Mouse (Mus musculus) embryonic fibroblast, embryonic 13.5 days (primary cell): ENCODE measurements around the gene Cchcr1. TPM values are rescaled to one million over a fixed set of nuclear protein-coding genes. Genes with fewer than 3 reads are reported as not detected.
"Not testable (repeated sequence)": the region's sequence is repeated elsewhere in the genome, so short reads cannot be mapped to it uniquely, and the experiment has no call there.

Experiments
- H3K27ac ChIP-seq: 2 replicates; pipeline ENCODE4 v1.5.1; 2012; ENCODE audit warnings: low read length, control low read depth, inconsistent platforms; ENCODE audit not compliant: insufficient read depth
- H3K4me1 ChIP-seq: 2 replicates; pipeline ENCODE4 v1.6.1; 2011; ENCODE audit warnings: low read length; ENCODE audit not compliant: control insufficient read depth, insufficient read depth
- H3K4me3 ChIP-seq: 2 replicates; pipeline ENCODE4 v1.5.1; 2011; ENCODE audit warnings: mild to moderate bottlenecking, control low read depth, low read length; ENCODE audit not compliant: insufficient read depth
- CTCF ChIP-seq: IDR thresholded peaks from 2 replicates; pipeline ENCODE4 v1.5.1; 2011; ENCODE audit warnings: mild to moderate bottlenecking, control low read depth, low read length, moderate library complexity, borderline replicate concordance; ENCODE audit not compliant: insufficient read depth
- POLR2A ChIP-seq: IDR thresholded peaks from 2 replicates; pipeline ENCODE4 v1.6.1; 2011; ENCODE audit warnings: low read depth, mild to moderate bottlenecking, control low read depth, low read length, moderate library complexity
- polyA plus RNA-seq: library from polyadenylated mRNA; stranded (reverse); fragments of >200 nt; gene quantifications from 2 replicates; pipeline ENCODE4 v1.2.4, GENCODE M21; 2011; ENCODE audit warnings: low read depth; ENCODE audit not compliant: missing spikeins, insufficient read length

Gene Cchcr1
- 18.6 and 22.8 TPM in 2 replicates for polyA plus RNA-seq

DNA sequence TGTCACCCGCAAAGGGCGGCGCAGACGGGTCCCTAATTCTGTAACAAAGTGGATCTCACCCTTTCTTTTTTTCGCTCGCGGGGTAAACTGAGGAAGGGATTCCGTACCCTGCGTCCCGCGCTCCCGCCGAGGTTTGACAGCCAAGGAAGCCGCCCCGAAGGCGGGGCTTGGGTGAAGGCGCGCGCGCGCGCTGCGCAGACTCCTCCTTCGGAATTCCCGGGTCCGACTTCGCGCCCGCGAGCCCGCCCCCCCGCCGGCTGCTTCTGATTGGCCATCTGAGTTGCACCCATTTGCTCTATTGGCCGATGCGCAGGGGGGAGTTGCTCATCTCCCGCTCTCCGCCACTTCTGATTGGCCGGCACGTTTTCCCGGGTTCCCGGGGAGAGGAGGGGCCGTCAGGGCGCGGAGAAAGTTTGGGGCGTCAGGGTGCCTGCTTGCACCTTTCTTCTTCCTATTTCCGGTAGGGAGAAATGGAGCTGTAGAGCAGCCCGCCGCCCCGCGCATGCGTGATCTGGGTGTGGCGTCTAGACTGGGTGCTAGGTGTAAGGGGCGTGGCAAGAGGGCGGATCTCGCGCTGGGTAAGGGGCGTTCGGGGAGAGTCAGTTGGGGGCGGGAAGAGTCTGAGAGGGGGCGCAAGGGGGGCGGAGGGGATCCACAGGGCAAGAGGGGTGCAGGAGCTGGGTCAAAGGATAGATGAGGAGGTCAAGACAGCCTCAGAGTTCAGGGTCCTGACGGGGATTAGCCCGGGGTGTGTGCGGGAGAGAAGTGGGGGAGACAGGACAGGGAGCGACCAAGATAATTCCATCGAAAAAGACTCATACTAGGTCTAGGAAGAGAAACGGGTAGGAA lies at the start of gene Cchcr1, which contains the start of gene Tcf19:
Gene Cchcr1, plus strand, starts transcription at position 449 of the 849 bp plus-strand sequence.
Gene Tcf19, minus strand, starts transcription at position 173 of the 849 bp plus-strand sequence.
- peak within 1 kb of the TSS; percentile 48 for H3K27ac ChIP-seq
- H3K4me3 ChIP-seq = peak within 1 kb of the TSS; percentile 62
- peaks cover 18% of the 10 kb centered on the region for H3K4me1 ChIP-seq
- no peak for TF ChIP-seq CTCF
- TF ChIP-seq POLR2A = peak; percentile 54

DNA sequence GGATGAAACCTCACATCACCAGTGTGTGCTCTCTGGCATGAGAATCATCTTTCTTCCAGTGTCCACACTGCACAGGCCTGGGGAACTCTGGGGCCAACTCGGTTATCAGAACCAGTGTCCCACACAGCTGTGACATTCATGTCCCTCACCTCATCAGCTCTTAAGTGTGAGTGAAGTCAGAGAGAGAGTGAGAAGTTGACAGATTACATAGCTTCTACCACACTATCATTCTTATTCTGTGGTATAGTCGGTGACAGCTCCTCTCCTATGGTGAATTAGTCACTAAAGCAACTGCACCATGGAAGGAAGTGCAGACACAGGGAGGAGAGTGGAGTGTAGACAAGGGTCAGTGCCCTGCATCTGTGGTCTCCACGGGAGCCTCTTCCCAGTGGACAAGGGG lies 48.0 kb upstream of the Cchcr1 start:
- H3K4me1 ChIP-seq, H3K27ac ChIP-seq, H3K4me3 ChIP-seq: not testable (repeated sequence)

DNA sequence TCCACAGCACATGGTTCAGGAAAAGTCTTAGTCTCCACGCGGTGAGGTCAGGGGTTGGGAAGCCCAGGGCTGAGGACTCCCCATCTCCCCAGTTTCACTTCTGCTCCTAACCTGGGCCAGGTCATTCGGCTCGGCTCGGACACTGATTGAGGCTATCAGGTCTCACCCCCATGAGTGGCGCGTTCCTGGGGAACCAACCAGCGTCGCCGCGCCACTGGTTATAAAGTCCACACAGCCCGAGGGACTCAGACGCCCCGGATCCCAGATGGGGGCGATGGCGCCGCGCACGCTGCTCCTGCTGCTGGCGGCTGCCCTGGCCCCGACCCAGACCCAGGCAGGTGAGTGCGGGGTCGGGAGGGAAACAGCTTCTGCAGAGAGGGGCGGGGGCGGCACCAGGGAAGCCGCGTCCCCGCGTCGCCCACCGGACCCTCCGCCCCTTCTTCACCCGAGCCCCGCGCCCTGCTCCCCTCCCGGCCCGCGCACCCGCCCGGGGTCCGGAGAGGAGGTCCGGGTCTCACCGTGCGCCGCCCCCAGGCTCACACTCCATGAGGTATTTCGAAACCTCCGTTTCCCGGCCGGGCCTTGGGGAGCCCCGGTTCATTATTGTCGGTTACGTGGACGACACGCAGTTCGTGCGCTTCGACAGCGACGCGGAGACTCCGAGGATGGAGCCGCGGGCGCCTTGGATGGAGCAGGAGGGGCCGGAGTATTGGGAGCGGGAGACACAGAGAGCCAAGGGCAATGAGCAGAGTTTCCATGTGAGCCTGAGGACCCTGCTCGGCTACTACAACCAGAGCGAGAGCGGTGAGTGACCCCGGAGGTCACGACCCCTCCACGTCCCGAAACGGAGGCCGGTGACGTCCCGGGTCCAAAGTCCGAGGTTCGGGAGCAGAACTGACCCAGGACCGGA lies 46.8 kb upstream of the Cchcr1 start, which contains the start of gene H2-Q10:
Gene H2-Q10, plus strand, starts transcription at position 248 of the 910 bp plus-strand sequence.
- TF ChIP-seq CTCF (no peak), POLR2A (no peak)
- no peak within 1 kb of the TSS for H3K27ac ChIP-seq
- no peaks in the 10 kb centered on the region for H3K4me1 ChIP-seq
- peak within 1 kb of the TSS; percentile 14; the same call in 1 of the 2 replicates for H3K4me3 ChIP-seq

DNA sequence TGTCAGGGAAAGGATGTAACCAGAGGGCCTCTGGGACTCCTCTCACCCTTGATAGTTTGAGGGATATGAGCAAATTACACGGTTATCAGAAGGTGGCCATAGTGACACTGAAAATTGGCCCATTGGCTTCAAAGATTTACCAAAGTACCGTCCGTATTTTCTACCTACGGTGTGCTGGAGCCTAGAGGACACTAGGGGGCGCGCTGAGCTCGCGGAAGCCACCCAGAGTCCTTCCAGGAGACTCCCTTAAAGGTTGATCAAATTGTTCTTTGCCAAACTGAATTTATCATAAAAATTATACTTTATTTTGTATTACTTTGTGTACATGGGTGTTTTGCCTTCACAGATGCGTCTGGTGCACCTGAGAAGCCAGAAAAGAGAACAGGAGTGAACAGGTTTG lies 32.8 kb upstream of the Cchcr1 start:
- TF ChIP-seq POLR2A (no peak), CTCF (peak; percentile 77)
- Histone ChIP-seq H3K4me1 (no peaks in the 10 kb centered on the region), H3K27ac (no peak overlapping the region), H3K4me3 (no peak overlapping the region)

DNA sequence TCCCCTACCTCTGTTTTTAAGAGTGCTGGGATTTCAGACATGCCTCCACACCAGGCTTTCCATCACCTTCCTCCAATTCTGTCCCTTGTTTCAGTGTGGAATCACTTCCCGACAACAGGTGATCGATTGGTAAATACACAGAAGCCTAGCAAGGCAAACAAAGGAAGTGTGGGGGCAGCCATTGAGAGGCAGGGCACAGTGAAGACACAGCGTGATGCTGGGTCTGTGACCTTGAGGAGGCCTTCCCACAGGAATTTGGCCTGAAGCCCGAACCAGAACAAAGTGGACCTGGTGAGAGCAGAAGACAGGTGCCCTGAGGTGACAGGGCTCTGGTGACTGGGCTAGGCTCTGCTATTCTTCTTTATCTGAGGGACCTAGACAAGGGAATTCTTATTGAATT lies 31.2 kb upstream of the Cchcr1 start:
- TF ChIP-seq POLR2A = no peak
- H3K27ac ChIP-seq = no peak overlapping the region
- no peak overlapping the region for H3K4me3 ChIP-seq
- no peaks in the 10 kb centered on the region for H3K4me1 ChIP-seq

DNA sequence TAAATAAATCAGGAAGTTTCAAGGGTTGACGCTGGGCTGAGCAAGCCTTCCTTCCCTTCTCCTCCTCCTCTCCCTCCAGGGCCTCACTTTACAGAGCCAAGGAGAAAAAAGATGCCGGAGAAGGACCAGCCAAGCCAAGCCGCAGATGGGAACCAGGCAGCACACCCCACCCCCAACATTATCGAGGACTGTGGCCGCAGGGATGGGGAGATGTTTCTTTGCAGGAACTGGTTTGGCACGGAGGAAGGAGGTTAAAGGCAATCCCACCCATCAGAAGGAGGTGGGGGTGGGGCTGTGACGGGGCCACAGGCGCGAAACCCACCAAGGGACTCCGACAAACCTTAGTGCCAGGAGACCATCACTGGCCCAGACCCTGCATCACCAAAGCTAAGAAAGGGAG lies 30.2 kb upstream of the Cchcr1 start:
- TF ChIP-seq POLR2A (no peak), CTCF (no peak)
- Histone ChIP-seq H3K27ac (no peak overlapping the region), H3K4me3 (no peak overlapping the region), H3K4me1 (no peaks in the 10 kb centered on the region)

DNA sequence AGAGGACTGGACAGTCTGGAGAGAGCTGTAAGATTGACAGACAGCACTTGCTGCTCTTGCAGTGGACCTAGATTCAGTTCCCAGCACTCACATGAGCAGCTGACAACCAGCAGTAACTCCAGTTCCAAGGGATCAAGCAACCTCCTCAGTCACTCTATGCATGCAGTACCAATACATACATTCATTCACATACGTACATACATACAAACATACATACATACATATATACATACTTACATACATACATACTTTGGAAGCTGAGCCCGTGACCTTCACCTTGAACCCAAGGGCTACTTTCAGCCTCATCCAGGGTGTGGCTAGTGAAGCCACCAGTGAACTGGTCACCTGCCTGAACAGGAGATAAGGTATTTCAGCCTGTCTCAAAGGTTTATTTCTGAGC lies 28.9 kb upstream of the Cchcr1 start:
- no peaks in the 10 kb centered on the region for H3K4me1 ChIP-seq
- no peak for TF ChIP-seq POLR2A
- TF ChIP-seq CTCF = no peak
- H3K27ac ChIP-seq = no peak overlapping the region
- no peak overlapping the region for H3K4me3 ChIP-seq

DNA sequence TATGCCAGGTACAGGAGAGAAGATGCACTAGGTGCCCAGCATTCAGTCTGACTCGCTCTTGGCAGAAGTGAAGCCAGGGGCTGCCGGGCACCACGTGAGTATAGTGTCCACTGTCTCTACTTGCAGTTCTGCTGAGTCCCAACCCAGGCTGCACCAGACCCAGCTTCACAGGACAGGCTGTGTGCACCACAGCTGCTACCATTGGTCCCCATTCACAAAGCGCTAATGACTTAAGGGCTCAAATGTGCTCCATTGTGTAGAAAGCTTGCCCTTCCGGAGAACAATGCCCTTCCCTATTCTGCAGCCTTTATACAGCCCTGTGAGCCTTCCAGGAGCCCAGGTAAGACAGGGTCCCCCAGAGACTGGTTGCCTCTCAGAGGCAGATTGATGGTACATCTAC lies 26.6 kb upstream of the Cchcr1 start:
- Histone ChIP-seq H3K4me1 (no peaks in the 10 kb centered on the region), H3K4me3 (no peak overlapping the region), H3K27ac (no peak overlapping the region)
- TF ChIP-seq POLR2A = no peak
- TF ChIP-seq CTCF = no peak

DNA sequence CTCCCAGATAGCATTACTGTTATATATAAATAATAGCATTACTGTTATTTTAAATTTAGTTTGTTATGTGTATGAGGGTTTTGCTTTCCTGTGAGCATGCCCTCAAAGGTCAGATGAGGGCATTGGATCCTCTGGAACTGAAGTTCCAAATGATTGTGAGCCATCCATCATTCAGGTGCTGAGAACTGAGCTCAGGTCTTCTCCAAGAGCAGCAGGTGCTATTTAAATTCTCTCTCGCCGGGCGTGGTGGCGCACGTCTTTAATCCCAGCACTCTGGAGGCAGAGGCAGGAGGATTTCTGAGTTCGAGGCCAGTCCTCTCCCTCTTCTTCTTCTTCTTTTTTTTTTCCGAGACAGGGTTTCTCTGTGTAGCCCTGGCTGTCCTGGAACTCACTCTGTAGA lies 19.8 kb upstream of the Cchcr1 start:
- Histone ChIP-seq H3K4me3 (no peak overlapping the region), H3K27ac (no peak overlapping the region), H3K4me1 (no peaks in the 10 kb centered on the region)
- TF ChIP-seq CTCF = no peak
- no peak for TF ChIP-seq POLR2A

DNA sequence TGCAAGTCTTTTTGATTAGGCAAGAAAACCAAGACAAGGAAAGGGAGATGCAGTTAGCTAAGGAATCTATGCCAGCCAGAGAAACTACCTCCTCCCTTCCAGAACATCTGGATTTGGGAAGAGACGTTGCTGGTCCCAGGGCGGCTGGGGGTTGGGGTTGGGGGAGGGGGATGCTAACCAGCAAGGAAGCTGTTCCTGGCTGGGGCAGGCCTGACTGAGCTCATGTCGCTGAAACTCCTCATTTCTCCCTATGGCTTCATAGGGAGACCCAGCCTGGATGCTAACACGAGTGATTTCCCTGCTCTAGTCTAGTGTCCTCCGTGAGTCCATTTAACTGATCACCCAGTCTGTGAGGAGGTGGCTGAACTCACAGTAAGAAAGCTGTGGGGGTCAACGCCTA lies 14.7 kb upstream of the Cchcr1 start:
- Histone ChIP-seq H3K4me3 (no peak overlapping the region), H3K4me1 (no peaks in the 10 kb centered on the region), H3K27ac (no peak overlapping the region)
- TF ChIP-seq POLR2A (no peak), CTCF (no peak)
